17 mouse cellular contexts compared by ENCODE assay signal in genomic region chrX:163899431-163900020, GRCm38 (mm10).
"Had no signal": no experiment of that assay in that cellular context is flagged by ENCODE, and none has a peak within 500 bp of the region (broad histone marks: within the 10 kb centered on the region; RNA-seq: fewer than 3 reads in every experiment).

No protein-coding gene starts in this region.

- H3K27ac ChIP-seq: layer of hippocampus, adult 2 months; limb, embryonic 13.5 days; liver, embryonic 15.5 days; macrophage; midbrain, embryonic 10.5 days; neural tube, embryonic 13.5 days had no signal

- H3K4me3 ChIP-seq: layer of hippocampus, adult 2 months; limb, embryonic 13.5 days; liver, embryonic 15.5 days; midbrain, embryonic 10.5 days; neural tube, embryonic 13.5 days had no signal

- H3K4me1 ChIP-seq: limb, embryonic 13.5 days; liver, embryonic 15.5 days; midbrain, embryonic 10.5 days; neural tube, embryonic 13.5 days had no signal

- DNase-seq: kidney, adult 11 months; kidney, adult 9 months; kidney, postnatal 10 days; kidney, postnatal 4 days; left cerebral cortex, postnatal 4 days; lung, embryonic 14.5 days; lung, postnatal 10 days; midbrain, embryonic 14.5 days; right cerebral cortex, postnatal 14 days; thymus, adult 2 months; thymus, postnatal 25 days had no signal

- H3K27me3 ChIP-seq: liver, embryonic 15.5 days had no signal
